Mouse (Mus musculus): Measurements from ENCODE around the gene Rpl27. TPM values are rescaled to one million over a fixed set of nuclear protein-coding genes. Genes with fewer than 3 reads are reported as not detected.
"Not testable (repeated sequence)": the region's sequence is repeated elsewhere in the genome, so short reads cannot be mapped to it uniquely, and the experiment has no call there.

Rpl27 gene
- total RNA-seq, 2 experiments from 2014 or later = 587 to 3,728 TPM

- ATAC-seq (replicated peaks; ENCODE audit: poor library complexity) = peak; percentile 42
Measured at GRCm38 (mm10) chr11:101467477-101468262, 25.6 kb downstream of the Rpl27 start.

GRCm38 (mm10) chr11:101468263-101468688 lies 26.2 kb downstream of the Rpl27 start:
- no peak for ATAC-seq (replicated peaks; ENCODE audit: poor library complexity)

- ATAC-seq (replicated peaks; ENCODE audit: poor library complexity) = no peak
Measured at GRCm38 (mm10) chr11:101468731-101469130, 26.6 kb downstream of the Rpl27 start.

GRCm38 (mm10) chr11:101469155-101469554 lies 27.1 kb downstream of the Rpl27 start:
- no peak for ATAC-seq (replicated peaks; ENCODE audit: poor library complexity)

- no peak for ATAC-seq (replicated peaks; ENCODE audit: poor library complexity)
Measured at GRCm38 (mm10) chr11:101470206-101470605, 28.1 kb downstream of the Rpl27 start.

- no peak for ATAC-seq (replicated peaks; ENCODE audit: poor library complexity)
Measured at GRCm38 (mm10) chr11:101471926-101472325, 29.8 kb downstream of the Rpl27 start.

- ATAC-seq (replicated peaks; ENCODE audit: poor library complexity) = no peak
Measured at GRCm38 (mm10) chr11:101472336-101472735, 30.2 kb downstream of the Rpl27 start.

- ATAC-seq (replicated peaks; ENCODE audit: poor library complexity) = not testable (repeated sequence)
Measured at GRCm38 (mm10) chr11:101473686-101474085, 31.6 kb downstream of the Rpl27 start.

- ATAC-seq (replicated peaks; ENCODE audit: poor library complexity) = no peak
Measured at GRCm38 (mm10) chr11:101474298-101474697, 32.2 kb downstream of the Rpl27 start.

GRCm38 (mm10) chr11:101476361-101476760 lies 34.3 kb downstream of the Rpl27 start:
- ATAC-seq (replicated peaks; ENCODE audit: poor library complexity) = not testable (repeated sequence)

- no peak for ATAC-seq (replicated peaks; ENCODE audit: poor library complexity)
Measured at GRCm38 (mm10) chr11:101477194-101477551, 35.1 kb downstream of the Rpl27 start.

GRCm38 (mm10) chr11:101477552-101478211 lies 35.6 kb downstream of the Rpl27 start:
- ATAC-seq (replicated peaks; ENCODE audit: poor library complexity) = no peak

- ATAC-seq (replicated peaks; ENCODE audit: poor library complexity) = no peak
Measured at GRCm38 (mm10) chr11:101479171-101479635, 37.1 kb downstream of the Rpl27 start.

- ATAC-seq (replicated peaks; ENCODE audit: poor library complexity) = no peak
Measured at GRCm38 (mm10) chr11:101480912-101481311, 38.8 kb downstream of the Rpl27 start.

GRCm38 (mm10) chr11:101483804-101484203 lies 41.7 kb downstream of the Rpl27 start:
- ATAC-seq (replicated peaks; ENCODE audit: poor library complexity) = no peak

- ATAC-seq (replicated peaks; ENCODE audit: poor library complexity) = no peak
Measured at GRCm38 (mm10) chr11:101484245-101484644, 42.1 kb downstream of the Rpl27 start.

- ATAC-seq (replicated peaks; ENCODE audit: poor library complexity) = 0 out of 2 replicates have a peak, but pooled peaks have one; percentile 27
Measured at GRCm38 (mm10) chr11:101484814-101485213, 42.7 kb downstream of the Rpl27 start.

- ATAC-seq (replicated peaks; ENCODE audit: poor library complexity) = peak; percentile 95
Measured at GRCm38 (mm10) chr11:101485509-101486028, 43.5 kb downstream of the Rpl27 start.

GRCm38 (mm10) chr11:101486126-101486525 lies 44.0 kb downstream of the Rpl27 start:
- ATAC-seq (replicated peaks; ENCODE audit: poor library complexity) = 0 out of 2 replicates have a peak, but pooled peaks have one; percentile 2
